ENCODE assay signal across 11 mouse cellular contexts in the genomic region with DNA sequence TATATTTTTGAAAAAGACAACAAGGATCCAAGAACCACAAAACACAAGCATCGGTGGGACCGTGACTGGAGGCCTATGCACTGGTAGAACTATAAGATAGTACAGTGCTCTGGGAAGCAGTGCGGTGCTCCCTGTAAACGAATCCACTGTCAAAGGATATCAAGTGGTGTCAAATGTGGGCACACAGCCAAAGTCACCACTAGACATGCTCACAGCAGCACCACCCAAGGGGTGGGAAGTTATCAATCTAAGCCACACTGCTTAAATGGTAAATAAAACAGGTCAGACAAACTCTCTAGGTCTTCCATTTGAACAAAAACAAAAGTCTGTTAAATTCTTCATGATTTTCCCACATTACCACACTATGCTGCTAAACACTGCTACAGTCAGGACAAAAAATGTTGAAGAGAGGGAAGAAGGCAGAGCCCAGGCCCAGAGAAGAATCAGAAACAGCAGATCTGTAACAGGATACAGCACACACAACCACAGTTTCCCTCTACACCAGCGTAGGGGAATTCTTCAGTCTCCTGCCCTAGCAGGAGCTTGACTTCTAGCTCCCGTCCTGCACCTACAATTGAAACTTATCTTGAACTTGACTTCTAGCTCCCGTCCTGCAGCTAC. TPM values are rescaled to one million over a fixed set of nuclear protein-coding genes. Genes with fewer than 3 reads are reported as not detected.
A peak's percentile ranks its signal among the peaks of the same experiment; 100 is the strongest.
DNase-seq lines count a peak whose midpoint lies in the region; ATAC-seq lines count a peak whose summit lies in the region.
"Had no signal": no experiment of that assay in that cellular context is flagged by ENCODE, and none has a peak within 500 bp of the region (broad histone marks: within the 10 kb centered on the region; RNA-seq: fewer than 3 reads in every experiment).

No protein-coding gene starts in this region.

- H3K27me3 ChIP-seq in heart, embryonic 13.5 days (replicated peaks) = no peaks in the 10 kb centered on the region
- no peaks in the 10 kb centered on the region for H3K27me3 ChIP-seq in heart, embryonic 10.5 days (ENCODE audit: insufficient read depth, poor library complexity, severe bottlenecking)
- H3K27me3 ChIP-seq in hindbrain, embryonic 12.5 days = no peaks in the 10 kb centered on the region
- H3K27me3 ChIP-seq in forebrain, embryonic 15.5 days = no peaks in the 10 kb centered on the region

- H3K4me1 ChIP-seq in heart, embryonic 13.5 days = peaks cover 54% of the 10 kb centered on the region
- peaks cover 30% of the 10 kb centered on the region for H3K4me1 ChIP-seq in heart, embryonic 10.5 days
- H3K4me1 ChIP-seq in hindbrain, embryonic 12.5 days = peaks cover 21% of the 10 kb centered on the region
- peaks cover 36% of the 10 kb centered on the region for H3K4me1 ChIP-seq in forebrain, embryonic 15.5 days

- H3K27ac ChIP-seq in heart, embryonic 13.5 days (replicated peaks) = peak overlapping the region; percentile 58
- H3K27ac ChIP-seq in heart, embryonic 10.5 days = no peak overlapping the region
- no peak overlapping the region for H3K27ac ChIP-seq in hindbrain, embryonic 12.5 days
- H3K27ac ChIP-seq in forebrain, embryonic 15.5 days (replicated peaks) = no peak overlapping the region

- 31% methylated on average over 7 of the region's 7 CpGs for WGBS in heart, embryonic 13.5 days
- WGBS in heart, embryonic 10.5 days = 71% methylated on average over 7 of the region's 7 CpGs
- WGBS in hindbrain, embryonic 12.5 days = 85% methylated on average over 7 of the region's 7 CpGs
- 77% methylated on average over 7 of the region's 7 CpGs for WGBS in forebrain, embryonic 15.5 days

- peaks cover 61% of the 10 kb centered on the region for H3K36me3 ChIP-seq in heart, embryonic 13.5 days
- H3K36me3 ChIP-seq in heart, embryonic 10.5 days = peaks cover 61% of the 10 kb centered on the region
- peaks cover 63% of the 10 kb centered on the region for H3K36me3 ChIP-seq in hindbrain, embryonic 12.5 days
- peaks cover 51% of the 10 kb centered on the region for H3K36me3 ChIP-seq in forebrain, embryonic 15.5 days

- H3K9ac ChIP-seq in heart, embryonic 13.5 days = no peak overlapping the region
- no peak overlapping the region for H3K9ac ChIP-seq in hindbrain, embryonic 12.5 days
- no peak overlapping the region for H3K9ac ChIP-seq in forebrain, embryonic 15.5 days (replicated peaks)

- H3K9me3 ChIP-seq in heart, embryonic 13.5 days = no peaks in the 10 kb centered on the region
- no peaks in the 10 kb centered on the region for H3K9me3 ChIP-seq in heart, embryonic 10.5 days
- H3K9me3 ChIP-seq in hindbrain, embryonic 12.5 days (replicated peaks) = no peaks in the 10 kb centered on the region
- no peaks in the 10 kb centered on the region for H3K9me3 ChIP-seq in forebrain, embryonic 15.5 days

- no peak for DNase-seq in heart, embryonic 10.5 days (ENCODE audit: low spot score)
- peak; percentile 56 to 75 for DNase-seq in lung, adult 18-20 months
- DNase-seq in spleen, postnatal 36 days (ENCODE audit: low spot score in 2 of 2) = peak; percentile 67 to 85
- no peak for DNase-seq in embryo, embryonic 11 days
- DNase-seq: cerebellum, adult 8-10 months; layer of hippocampus, postnatal 36 days had no signal

- H3K4me2 ChIP-seq in heart, embryonic 13.5 days = peak overlapping the region; percentile 22; the same call in 1 of the 2 replicates
- no peak overlapping the region for H3K4me2 ChIP-seq in hindbrain, embryonic 12.5 days (replicated peaks)
- H3K4me2 ChIP-seq in forebrain, embryonic 15.5 days (replicated peaks) = no peak overlapping the region

- no peak overlapping the region for H3K4me3 ChIP-seq in heart, embryonic 13.5 days
- H3K4me3 ChIP-seq in heart, embryonic 10.5 days = no peak overlapping the region
- H3K4me3 ChIP-seq in hindbrain, embryonic 12.5 days = no peak overlapping the region
- no peak overlapping the region for H3K4me3 ChIP-seq in forebrain, embryonic 15.5 days

- ATAC-seq in heart, embryonic 13.5 days (ENCODE audit: extremely low read depth, insufficient number of reproducible peaks, low FRiP score, low TSS enrichment) = peak; percentile 34; the same call in 1 of the 2 replicates
- ATAC-seq in erythroid progenitor cell, adult 5-6 weeks (replicated peaks; ENCODE audit: low FRiP score, poor library complexity, severe bottlenecking) = peak; percentile 82
- ATAC-seq in hindbrain, embryonic 12.5 days (ENCODE audit: low FRiP score) = no peak
- ATAC-seq in forebrain, embryonic 15.5 days (replicated peaks) = no peak
- ATAC-seq: midbrain, embryonic 16.5 days had no signal

RNA-seq across cellular contexts. Expression of gene Slc25a51, which starts 5.6 kb away (rescaled TPM):
- polyA plus RNA-seq in heart, embryonic 13.5 days (2015; fragmentation: Nextera tagmentation; extraction: Ambion mirVana) = 59.0 and 64.6 TPM in 2 replicates
- polyA plus RNA-seq in heart, embryonic 10.5 days (2016; fragmentation: Nextera tagmentation; extraction: Ambion mirVana) = 66.2 and 77.3 TPM in 2 replicates
- total RNA-seq in erythroid progenitor cell, adult 5-6 weeks (2015; ENCODE audit: low replicate concordance) = 261 and 374 TPM in 2 replicates
- 263 and 320 TPM in 2 replicates for total RNA-seq in erythroid progenitor cell, adult 5-6 weeks (2017; ENCODE audit: low replicate concordance)
- polyA plus RNA-seq in hindbrain, embryonic 12.5 days (2016; fragmentation: Nextera tagmentation; extraction: Ambion mirVana) = 78.7 and 82.7 TPM in 2 replicates
- polyA plus RNA-seq in forebrain, embryonic 15.5 days (2015; fragmentation: Nextera tagmentation; extraction: Ambion mirVana) = 86.1 and 87.3 TPM in 2 replicates

Comparison
In these comparisons a context has a peak if more than half of its experiments do, and no peak if none do; other contexts are left out.
1. ATAC-seq: peak in heart, embryonic 13.5 days (single experiment) and erythroid progenitor cell, adult 5-6 weeks (single experiment); none in hindbrain, embryonic 12.5 days (single experiment) and forebrain, embryonic 15.5 days (single experiment).
2. DNase-seq: peak in lung, adult 18-20 months (2 of 2) and spleen, postnatal 36 days (2 of 2); none in heart, embryonic 10.5 days (single experiment) and embryo, embryonic 11 days (single experiment).